Mouse (Mus musculus): Measurements from ENCODE around the gene Zfyve28. TPM values are rescaled to one million over a fixed set of nuclear protein-coding genes. Genes with fewer than 3 reads are reported as not detected.
A peak's percentile ranks its signal among the peaks of the same experiment; 100 is the strongest.

The Zfyve28 gene
- polyA plus RNA-seq, 1 experiment = 3.0 TPM

GRCm38 (mm10) chr5:34204911-34205310 is 83.3 kb downstream of the Zfyve28 start:
- Histone ChIP-seq H3K27ac (ENCODE audit: control insufficient read depth, insufficient read depth, low read depth, low read length, poor library complexity) (no peak overlapping the region), H3K4me1 (ENCODE audit: control insufficient read depth, insufficient read depth, low read length) (no peaks in the 10 kb centered on the region), H3K4me3 (replicated peaks; ENCODE audit: control insufficient read depth, low read depth, low read length) (no peak overlapping the region)
- WGBS = 71% methylated on average over 2 of the region's 2 CpGs
- no peak for TF ChIP-seq POLR2A (IDR thresholded peaks at IDR 0.05; ENCODE audit: borderline replicate concordance, control insufficient read depth, low read depth, low read length)
- no peak for TF ChIP-seq CTCF (IDR thresholded peaks at IDR 0.05; ENCODE audit: control insufficient read depth, insufficient read depth, low read length)

DNA sequence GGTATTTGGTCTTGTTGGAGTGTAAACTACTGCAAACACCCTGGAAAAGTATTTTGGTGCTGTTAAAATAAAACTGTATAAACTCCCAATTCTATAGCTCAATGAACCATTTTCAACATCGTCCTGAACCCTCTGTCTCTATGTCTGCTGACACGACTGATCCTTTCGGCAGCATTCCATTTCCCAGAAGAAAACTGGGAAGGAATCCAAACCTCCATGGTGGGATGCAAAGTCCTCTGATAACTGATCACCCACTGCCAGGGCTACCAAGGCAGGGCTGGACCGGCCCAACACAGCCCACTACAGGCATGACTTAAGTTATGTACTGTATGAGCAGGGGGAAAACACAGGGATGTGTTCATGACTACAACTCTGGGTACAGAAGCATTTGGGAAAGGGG is 86.2 kb downstream of the Zfyve28 start:
- H3K27ac ChIP-seq (ENCODE audit: control insufficient read depth, insufficient read depth, low read depth, low read length, poor library complexity) = no peak overlapping the region
- H3K4me3 ChIP-seq (replicated peaks; ENCODE audit: control insufficient read depth, low read depth, low read length) = no peak overlapping the region
- 83% methylated on average over 4 of the region's 4 CpGs for WGBS
- TF ChIP-seq POLR2A (IDR thresholded peaks at IDR 0.05; ENCODE audit: borderline replicate concordance, control insufficient read depth, low read depth, low read length) = no peak
- H3K4me1 ChIP-seq (ENCODE audit: control insufficient read depth, insufficient read depth, low read length) = no peaks in the 10 kb centered on the region

- peak; percentile 19; the same call in 1 of the 2 replicates for TF ChIP-seq CTCF (IDR thresholded peaks at IDR 0.05; ENCODE audit: control insufficient read depth, insufficient read depth, low read length)
- no peak for TF ChIP-seq POLR2A (IDR thresholded peaks at IDR 0.05; ENCODE audit: borderline replicate concordance, control insufficient read depth, low read depth, low read length)
- WGBS = 15% methylated on average over 2 of the region's 2 CpGs
- Histone ChIP-seq H3K27ac (ENCODE audit: control insufficient read depth, insufficient read depth, low read depth, low read length, poor library complexity) (no peak overlapping the region), H3K4me3 (replicated peaks; ENCODE audit: control insufficient read depth, low read depth, low read length) (no peak overlapping the region), H3K4me1 (ENCODE audit: control insufficient read depth, insufficient read depth, low read length) (no peaks in the 10 kb centered on the region; the same call in 1 of the 2 replicates)
Observed at GRCm38 (mm10) chr5:34201396-34201795, 86.9 kb downstream of the Zfyve28 start.

- WGBS = 38% methylated on average over 6 of the region's 6 CpGs
- H3K4me3 ChIP-seq (replicated peaks; ENCODE audit: control insufficient read depth, low read depth, low read length) = no peak overlapping the region
- H3K4me1 ChIP-seq (ENCODE audit: control insufficient read depth, insufficient read depth, low read length) = no peaks in the 10 kb centered on the region; the same call in 1 of the 2 replicates
- TF ChIP-seq CTCF (IDR thresholded peaks at IDR 0.05; ENCODE audit: control insufficient read depth, insufficient read depth, low read length) (no peak), POLR2A (IDR thresholded peaks at IDR 0.05; ENCODE audit: borderline replicate concordance, control insufficient read depth, low read depth, low read length) (no peak)
- no peak overlapping the region for H3K27ac ChIP-seq (ENCODE audit: control insufficient read depth, insufficient read depth, low read depth, low read length, poor library complexity)
Observed at GRCm38 (mm10) chr5:34198615-34199014, 89.6 kb downstream of the Zfyve28 start.

GRCm38 (mm10) chr5:34197243-34197642 is 91.0 kb downstream of the Zfyve28 start:
- no peaks in the 10 kb centered on the region; the same call in 1 of the 2 replicates for H3K4me1 ChIP-seq (ENCODE audit: control insufficient read depth, insufficient read depth, low read length)
- 55% methylated on average over 4 of the region's 4 CpGs for WGBS

GRCm38 (mm10) chr5:34196423-34196822 is 91.8 kb downstream of the Zfyve28 start:
- no peak overlapping the region for H3K27ac ChIP-seq (ENCODE audit: control insufficient read depth, insufficient read depth, low read depth, low read length, poor library complexity)
- H3K4me1 ChIP-seq (ENCODE audit: control insufficient read depth, insufficient read depth, low read length) = no peaks in the 10 kb centered on the region; the same call in 1 of the 2 replicates
- no peak overlapping the region for H3K4me3 ChIP-seq (replicated peaks; ENCODE audit: control insufficient read depth, low read depth, low read length)
- 20% methylated on average over 7 of the region's 7 CpGs for WGBS
- TF ChIP-seq POLR2A (IDR thresholded peaks at IDR 0.05; ENCODE audit: borderline replicate concordance, control insufficient read depth, low read depth, low read length) = no peak
- TF ChIP-seq CTCF (IDR thresholded peaks at IDR 0.05; ENCODE audit: control insufficient read depth, insufficient read depth, low read length) = no peak

More at GRCm38 (mm10) chr5:34197243-34197642, 91.0 kb downstream of the Zfyve28 start:
- H3K4me3 ChIP-seq (replicated peaks; ENCODE audit: control insufficient read depth, low read depth, low read length) = no peak overlapping the region
- no peak for TF ChIP-seq CTCF (IDR thresholded peaks at IDR 0.05; ENCODE audit: control insufficient read depth, insufficient read depth, low read length)
- no peak for TF ChIP-seq POLR2A (IDR thresholded peaks at IDR 0.05; ENCODE audit: borderline replicate concordance, control insufficient read depth, low read depth, low read length)
- H3K27ac ChIP-seq (ENCODE audit: control insufficient read depth, insufficient read depth, low read depth, low read length, poor library complexity) = no peak overlapping the region

GRCm38 (mm10) chr5:34195786-34196185 is 92.5 kb downstream of the Zfyve28 start:
- 90% methylated on average over 12 of the region's 12 CpGs for WGBS
- H3K27ac ChIP-seq (ENCODE audit: control insufficient read depth, insufficient read depth, low read depth, low read length, poor library complexity) = no peak overlapping the region
- no peaks in the 10 kb centered on the region; the same call in 1 of the 2 replicates for H3K4me1 ChIP-seq (ENCODE audit: control insufficient read depth, insufficient read depth, low read length)
- TF ChIP-seq CTCF (IDR thresholded peaks at IDR 0.05; ENCODE audit: control insufficient read depth, insufficient read depth, low read length) = no peak
- no peak for TF ChIP-seq POLR2A (IDR thresholded peaks at IDR 0.05; ENCODE audit: borderline replicate concordance, control insufficient read depth, low read depth, low read length)
- no peak overlapping the region for H3K4me3 ChIP-seq (replicated peaks; ENCODE audit: control insufficient read depth, low read depth, low read length)

- no peak for TF ChIP-seq POLR2A (IDR thresholded peaks at IDR 0.05; ENCODE audit: borderline replicate concordance, control insufficient read depth, low read depth, low read length)
- no peak for TF ChIP-seq CTCF (IDR thresholded peaks at IDR 0.05; ENCODE audit: control insufficient read depth, insufficient read depth, low read length)
- 41% methylated on average over 6 of the region's 6 CpGs for WGBS
- Histone ChIP-seq H3K4me1 (ENCODE audit: control insufficient read depth, insufficient read depth, low read length) (no peaks in the 10 kb centered on the region; the same call in 1 of the 2 replicates), H3K27ac (ENCODE audit: control insufficient read depth, insufficient read depth, low read depth, low read length, poor library complexity) (no peak overlapping the region), H3K4me3 (replicated peaks; ENCODE audit: control insufficient read depth, low read depth, low read length) (no peak overlapping the region)
Observed at GRCm38 (mm10) chr5:34194975-34195662, 93.1 kb downstream of the Zfyve28 start.
